Mouse (Mus musculus) limb, embryonic 14.5 days (tissue): ENCODE data around the gene Mdfic. TPM values are rescaled to one million over a fixed set of nuclear protein-coding genes. Genes with fewer than 3 reads are reported as not detected.

Source experiments
- ATAC-seq: fragments of 200-750 bp; cut with Nextera tagmentation; 2 replicates; pipeline ENCODE4 v1.8.0; 2017; ENCODE audit warnings: low read depth, moderate number of reproducible peaks, moderate TSS enrichment; ENCODE audit not compliant: low FRiP score
- DNase-seq: peaks from one replicate; pipeline ENCODE4 v3.0.0-alpha.2; 2015; ENCODE audit warnings: low spot score
- H3K27ac ChIP-seq: fragments of 300-500 bp; sonication (generic); replicated peaks from 2 replicates; pipeline ENCODE4 v1.5.1; 2014; ENCODE audit warnings: low read depth, mild to moderate bottlenecking, low read length, moderate library complexity, mixed read lengths
- H3K27me3 ChIP-seq: fragments of 300-500 bp; sonication (generic); 2 replicates; pipeline ENCODE4 v1.6.1; 2014; ENCODE audit warnings: low read length, mixed read lengths; ENCODE audit not compliant: control insufficient read depth, insufficient read depth
- H3K36me3 ChIP-seq: fragments of 300-500 bp; sonication (generic); 2 replicates; pipeline ENCODE4 v1.6.1; 2014; ENCODE audit warnings: mild to moderate bottlenecking, low read length, moderate library complexity, mixed read lengths; ENCODE audit not compliant: control insufficient read depth, insufficient read depth
- H3K4me1 ChIP-seq: fragments of 300-500 bp; sonication (generic); 2 replicates; pipeline ENCODE4 v1.6.1; 2014; ENCODE audit warnings: antibody characterized with exemption, low read length, mixed read lengths; ENCODE audit not compliant: control insufficient read depth, insufficient read depth
- H3K4me2 ChIP-seq: fragments of 300-500 bp; sonication (generic); replicated peaks from 2 replicates; pipeline ENCODE4 v1.6.1; 2014; ENCODE audit warnings: low read depth, mild to moderate bottlenecking, low read length, moderate library complexity; ENCODE audit not compliant: severe bottlenecking
- H3K4me3 ChIP-seq: fragments of 300-500 bp; sonication (generic); replicated peaks from 2 replicates; pipeline ENCODE4 v1.5.1; 2014; ENCODE audit warnings: low read length
- H3K9ac ChIP-seq: fragments of 300-500 bp; sonication (generic); 2 replicates; pipeline ENCODE4 v1.6.1; 2014; ENCODE audit warnings: mild to moderate bottlenecking, low read depth, low read length, moderate library complexity; ENCODE audit not compliant: severe bottlenecking
- H3K9me3 ChIP-seq: fragments of 300-500 bp; sonication (generic); 2 replicates; pipeline ENCODE4 v1.6.1; 2016; ENCODE audit warnings: low read length; ENCODE audit not compliant: control insufficient read depth
- POLR2A ChIP-seq: fragments of 200-500 bp; IDR thresholded peaks from 2 replicates; pipeline ENCODE4 v1.8.0; 2012; ENCODE audit warnings: inconsistent platforms, mild to moderate bottlenecking, moderate library complexity, borderline replicate concordance; ENCODE audit not compliant: insufficient read depth, insufficient read length; ENCODE audit errors: extremely low read depth
- WGBS: fragments of 180-500 bp; shearing (Covaris S2); extraction: QIAGEN DNeasy Blood & Tissue Kit; methylation state at CpG from one replicate; pipeline ENCODE4 v1.1.7; 2014; 5-methylcytosine and 5-hydroxymethylcytosine counted together
- polyA plus RNA-seq, 2 experiments: library from polyadenylated mRNA; depleted of rRNA in 1 of 2; stranded (reverse) in 1 of 2; unstranded in 1 of 2; fragments of >200 nt; fragmentation: Nextera tagmentation in 1 of 2; extraction: Ambion mirVana in 1 of 2; gene quantifications; 2 replicates each; pipeline versions ENCODE4 v1.2.1 to v1.2.3; 2012 to 2014

The Mdfic gene
- polyA plus RNA-seq, 2 experiments = 14.2 to 27.7 TPM

DNA sequence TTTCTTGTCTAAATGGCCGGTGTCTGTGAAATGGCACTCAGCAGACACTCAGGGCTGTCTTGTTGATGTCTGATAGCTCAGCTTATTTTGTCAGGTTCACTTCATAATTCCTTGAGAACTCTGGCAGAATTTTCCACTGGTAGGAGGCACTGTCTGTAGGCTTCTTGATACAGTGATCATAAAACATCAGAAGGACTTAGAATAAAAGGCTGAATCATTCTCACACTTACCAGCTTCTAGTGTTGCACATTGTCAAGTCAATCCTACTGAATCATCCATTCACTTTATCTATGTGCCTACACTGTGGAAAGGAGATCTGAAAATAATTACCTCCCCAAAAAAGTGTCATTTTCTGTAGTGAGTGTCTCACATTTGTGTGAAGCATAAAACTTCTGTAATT is 110.2 kb downstream of the Mdfic start:
- no peak for ATAC-seq
- H3K4me3 ChIP-seq = no peak overlapping the region
- DNase-seq = no peak

GRCm38 (mm10) chr6:15837695-15838094 is 117.2 kb downstream of the Mdfic start:
- no peak for ATAC-seq
- Histone ChIP-seq H3K27ac (no peak overlapping the region), H3K9ac (no peak overlapping the region), H3K4me1 (no peaks in the 10 kb centered on the region), H3K27me3 (no peaks in the 10 kb centered on the region), H3K9me3 (no peaks in the 10 kb centered on the region), H3K4me2 (no peak overlapping the region), H3K36me3 (no peaks in the 10 kb centered on the region), H3K4me3 (no peak overlapping the region)
- TF ChIP-seq POLR2A = no peak
- DNase-seq = no peak
- 83% methylated on average over 3 of the region's 3 CpGs for WGBS

More for the DNA sequence above, 110.2 kb downstream of the Mdfic start:
- H3K4me2 ChIP-seq = no peak overlapping the region
- no peak overlapping the region for H3K9ac ChIP-seq
- 82% methylated on average over 1 of the region's 1 CpGs for WGBS
- no peaks in the 10 kb centered on the region for H3K27me3 ChIP-seq
- no peaks in the 10 kb centered on the region for H3K36me3 ChIP-seq
- no peaks in the 10 kb centered on the region for H3K9me3 ChIP-seq
- no peaks in the 10 kb centered on the region for H3K4me1 ChIP-seq
- no peak for TF ChIP-seq POLR2A
- no peak overlapping the region for H3K27ac ChIP-seq

GRCm38 (mm10) chr6:15839831-15840230 is 119.4 kb downstream of the Mdfic start:
- ATAC-seq (no peak), DNase-seq (no peak)
- H3K36me3 ChIP-seq = no peaks in the 10 kb centered on the region
- 67% methylated on average over 3 of the region's 3 CpGs for WGBS
- no peak overlapping the region for H3K4me2 ChIP-seq
- TF ChIP-seq POLR2A = no peak
- H3K27me3 ChIP-seq = no peaks in the 10 kb centered on the region
- no peaks in the 10 kb centered on the region for H3K9me3 ChIP-seq
- H3K27ac ChIP-seq = no peak overlapping the region
- H3K4me1 ChIP-seq = no peaks in the 10 kb centered on the region
- no peak overlapping the region for H3K4me3 ChIP-seq
- H3K9ac ChIP-seq = no peak overlapping the region

DNA sequence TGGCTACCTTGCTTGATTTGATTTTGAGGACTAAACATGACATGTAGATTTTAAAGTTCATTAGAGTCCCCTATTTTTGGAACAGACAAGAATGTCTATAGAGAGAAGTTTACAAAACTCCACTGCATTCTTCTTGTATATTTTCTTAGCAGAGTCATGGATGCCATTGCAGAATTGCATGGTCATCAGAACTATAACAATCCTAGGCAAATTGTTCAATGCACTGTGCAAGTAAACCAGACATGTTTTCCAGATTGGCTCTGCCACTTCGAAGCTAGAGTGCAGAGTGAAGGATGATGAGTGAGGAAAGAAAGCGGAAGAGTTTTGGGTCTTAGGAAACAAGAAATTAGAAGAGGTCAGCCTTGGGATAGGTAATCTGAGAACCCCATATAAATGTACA is 120.0 kb downstream of the Mdfic start:
- Histone ChIP-seq H3K27me3 (no peaks in the 10 kb centered on the region), H3K4me2 (no peak overlapping the region), H3K9ac (no peak overlapping the region), H3K4me3 (no peak overlapping the region), H3K9me3 (no peaks in the 10 kb centered on the region), H3K27ac (no peak overlapping the region), H3K4me1 (no peaks in the 10 kb centered on the region), H3K36me3 (no peaks in the 10 kb centered on the region)
- WGBS = 86% methylated on average over 2 of the region's 2 CpGs
- DNase-seq (no peak), ATAC-seq (no peak)
- no peak for TF ChIP-seq POLR2A

DNA sequence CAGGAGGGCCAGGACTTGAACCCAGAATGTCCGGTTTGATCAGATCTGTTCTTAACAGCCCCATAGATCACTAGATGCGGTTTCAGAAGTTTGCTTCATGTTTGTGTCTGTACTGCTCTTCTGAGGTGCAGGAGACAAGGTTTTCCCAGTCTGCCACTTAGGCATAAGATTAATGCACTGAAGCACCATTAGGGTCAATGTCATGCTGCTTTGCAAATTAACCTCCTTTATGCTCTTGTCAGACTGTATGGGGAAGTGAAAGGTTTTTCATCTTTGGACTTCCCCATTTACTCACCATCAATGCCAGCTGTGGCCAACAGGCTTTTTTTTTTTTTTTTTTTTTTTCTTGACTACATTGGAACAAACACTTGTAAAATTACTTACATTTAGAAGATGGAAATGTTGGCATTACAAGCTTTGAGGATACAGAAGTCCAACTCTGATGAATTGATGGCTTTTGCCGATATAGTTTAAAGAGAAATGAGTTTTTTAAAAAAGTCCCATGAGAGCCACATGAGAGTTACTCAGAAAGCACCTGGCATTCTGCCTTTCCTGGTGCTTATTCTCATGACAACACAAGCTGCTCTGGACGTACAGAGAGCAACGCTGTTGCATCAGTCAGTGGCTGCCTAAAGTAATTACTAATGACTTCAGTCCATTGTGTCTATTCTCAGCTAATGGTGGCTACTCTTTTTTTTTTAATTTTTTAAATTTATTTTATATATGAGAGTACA is 121.2 kb downstream of the Mdfic start:
- no peak overlapping the region for H3K9ac ChIP-seq
- no peak for DNase-seq
- H3K27me3 ChIP-seq = no peaks in the 10 kb centered on the region
- H3K9me3 ChIP-seq = no peaks in the 10 kb centered on the region
- H3K36me3 ChIP-seq = no peaks in the 10 kb centered on the region
- WGBS = 73% methylated on average over 5 of the region's 5 CpGs
- no peaks in the 10 kb centered on the region for H3K4me1 ChIP-seq
- H3K4me2 ChIP-seq = no peak overlapping the region
- TF ChIP-seq POLR2A = no peak
- no peak overlapping the region for H3K4me3 ChIP-seq
- H3K27ac ChIP-seq = no peak overlapping the region
- no peak for ATAC-seq
